Mouse (Mus musculus) adrenal gland (tissue): ENCODE measurements around the gene Olfr814.
"Not testable (repeated sequence)": the region's sequence is repeated elsewhere in the genome, so short reads cannot be mapped to it uniquely, and the experiment has no call there.

Source experiments
- intact Hi-C: fragments of 180-260 bp; cut with DNase I; formaldehyde crosslinking; loops from one replicate; pipeline ENCODE4 v1.15.1; 2025
- long read RNA-seq, 2 experiments: library from polyadenylated mRNA; unstranded; transcript quantifications; one replicate each; pipeline ENCODE4 v2.0.0; 2020; ENCODE audit warnings: borderline replicate concordance in 1 of 2; ENCODE audit not compliant: insufficient replicate concordance in 1 of 2

Gene Olfr814
- long read RNA-seq, experiment 1, result 0 reads
- long read RNA-seq, experiment 2, result 0 reads

GRCm38 (mm10) chr10:129879751-129880150 lies at the start of gene Olfr814:
Gene Olfr814 (minus strand): TSS chr10:129879851.
- intact Hi-C loops, result not testable (repeated sequence)

DNA sequence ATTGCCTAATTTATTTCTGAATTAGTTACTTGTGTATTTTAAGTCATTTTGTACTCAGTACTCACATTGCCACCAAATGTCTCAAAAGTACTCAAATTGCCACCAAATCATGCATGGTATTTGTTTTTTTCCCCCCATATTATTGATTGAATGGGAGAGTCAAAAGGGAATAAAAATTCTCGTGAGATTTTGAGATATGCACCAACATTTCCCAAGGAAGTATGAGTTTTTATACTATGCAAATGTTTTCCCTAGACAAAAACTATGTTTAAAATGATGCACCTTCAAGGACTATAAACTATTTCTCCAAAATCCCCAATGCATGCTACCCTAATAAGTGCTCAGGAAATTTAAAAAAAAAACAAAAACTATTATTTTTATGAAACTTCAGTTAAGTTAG lies 35.8 kb upstream of the Olfr814 start, which contains the start of gene Olfr816:
Gene Olfr816 (minus strand): TSS at position 101 of the 400 bp plus-strand sequence.
- intact Hi-C loops, result no loop called here

DNA sequence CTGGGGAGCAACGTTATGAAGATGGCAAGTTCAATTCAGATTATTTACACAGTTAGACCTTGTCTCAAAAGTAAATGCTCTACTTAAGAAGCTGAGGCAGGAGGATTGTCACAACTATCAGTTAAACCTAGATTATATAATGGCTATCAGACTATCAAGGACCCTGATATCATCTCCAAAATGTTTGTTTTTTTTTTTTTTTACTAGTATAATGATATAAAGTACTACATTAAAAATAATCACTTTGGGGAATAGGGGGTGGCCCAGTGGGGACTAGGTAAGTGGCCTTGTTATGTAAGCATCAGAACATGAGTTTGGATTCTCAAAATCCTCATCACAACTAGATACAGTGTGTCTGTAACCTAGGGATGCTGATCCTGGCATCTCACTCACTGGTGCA lies 26.1 kb upstream of the Olfr814 start, which contains the start of gene Olfr815:
Gene Olfr815 (minus strand): TSS at position 101 of the 400 bp plus-strand sequence.
- intact Hi-C loops, result not testable (repeated sequence)

DNA sequence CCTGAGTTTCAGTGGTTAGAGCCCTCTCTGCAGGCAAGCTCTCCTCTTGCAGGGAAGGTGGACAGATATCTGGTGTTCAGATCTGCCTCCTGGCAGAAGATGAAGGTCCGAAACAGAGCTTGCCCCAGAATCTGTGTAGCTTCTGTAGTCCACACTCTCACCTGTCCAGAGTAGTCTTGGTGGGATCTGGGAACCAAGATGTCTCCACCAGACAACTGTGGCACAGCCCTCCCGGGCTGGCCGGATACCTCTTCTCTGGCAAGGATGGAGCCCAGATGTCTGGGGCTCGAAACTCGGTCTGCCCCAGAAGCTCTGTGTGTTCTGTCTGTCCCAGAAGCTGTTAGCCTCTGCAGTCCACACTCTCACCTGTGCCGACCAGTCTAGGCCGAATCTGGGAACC lies 6.3 kb upstream of the Olfr814 start:
- intact Hi-C loops, result no loop called here

GRCm38 (mm10) chr10:129885496-129885895 lies 5.8 kb upstream of the Olfr814 start:
- intact Hi-C loops, result not testable (repeated sequence)

DNA sequence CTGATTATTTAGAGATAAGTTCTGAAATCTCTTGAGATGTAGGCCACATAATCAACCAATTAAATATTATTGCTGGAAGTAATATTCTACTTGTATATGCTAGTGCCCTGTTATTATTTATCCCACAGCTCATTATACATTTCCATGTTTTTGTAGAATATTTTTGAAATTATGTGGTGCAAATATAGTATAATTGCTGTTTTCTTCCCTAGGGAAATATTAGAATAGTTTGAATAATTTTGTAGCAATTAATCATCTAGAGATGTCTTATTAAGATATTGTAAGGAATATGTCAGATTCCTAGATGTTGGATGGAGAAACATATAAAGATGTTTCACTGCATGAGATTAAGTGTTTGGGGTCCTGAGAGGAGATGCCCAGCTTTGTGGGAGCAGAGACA lies 24.6 kb downstream of the Olfr814 start, which contains the start of gene Olfr813:
Gene Olfr813 (plus strand): TSS at position 301 of the 400 bp plus-strand sequence.
- intact Hi-C loops, result no loop called here

GRCm38 (mm10) chr10:129847343-129847742 lies 32.3 kb downstream of the Olfr814 start:
- intact Hi-C loops, result no loop called here

GRCm38 (mm10) chr10:129845994-129846393 lies 33.7 kb downstream of the Olfr814 start, which contains the start of gene Olfr812:
Gene Olfr812 (minus strand): TSS chr10:129846094.
- intact Hi-C loops, result no loop called here
